Mouse (Mus musculus) forebrain, embryonic 12.5 days (tissue): ENCODE results near the gene Ilvbl. TPM values are rescaled to one million over a fixed set of nuclear protein-coding genes. Genes with fewer than 3 reads are reported as not detected.

Experiments used
- microRNA-seq: library from miRNA; unstranded; fragments of <30 nt; microRNA quantifications from one replicate; pipeline ENCODE4, GENCODE M21; 2017
- polyA plus RNA-seq: library from polyadenylated mRNA; unstranded; fragments of >200 nt; fragmentation: Nextera tagmentation; extraction: Ambion mirVana; gene quantifications from 2 replicates; pipeline ENCODE4 v1.2.1, GENCODE M21; 2016

The Ilvbl gene
- polyA plus RNA-seq, 1 experiment from 2014 or later = 39.3 TPM

Small RNA genes lying within 50 kb of the gene (microRNA-seq; reads per million reads assigned to microRNA genes)
- not detected for gene Gm27541

Other genes with a start within 250 kb of the Ilvbl start
- gene Agpat3, start 221.9 kb upstream of the Ilvbl start, polyA plus RNA-seq = 52.5 and 58.0 TPM in 2 replicates
- 326 and 329 TPM in 2 replicates for gene Rrp1, start 161.3 kb upstream of the Ilvbl start, polyA plus RNA-seq
- gene Cstb, start 148.7 kb upstream of the Ilvbl start, polyA plus RNA-seq = 118 and 120 TPM in 2 replicates
- 9.0 and 10.0 TPM in 2 replicates for gene Pdxk, start 109.4 kb upstream of the Ilvbl start, polyA plus RNA-seq
- not detected in 2 replicates for gene Olfr1358, start 56.9 kb upstream of the Ilvbl start, polyA plus RNA-seq
- gene Syde1, start 17.6 kb downstream of the Ilvbl start, polyA plus RNA-seq = 8.3 and 8.5 TPM in 2 replicates
- gene Olfr1357, start 43.7 kb downstream of the Ilvbl start, polyA plus RNA-seq = not detected in 2 replicates
- gene Casp14, start 143.9 kb downstream of the Ilvbl start, polyA plus RNA-seq = not detected in 2 replicates
- gene Ccdc105, start 178.7 kb downstream of the Ilvbl start, polyA plus RNA-seq = 0.13 and 0.44 TPM in 2 replicates
- 1.7 and 1.8 TPM in 2 replicates for gene Slc1a6, start 206.2 kb downstream of the Ilvbl start, polyA plus RNA-seq